Mouse (Mus musculus) macrophage (primary cell): ENCODE measurements around the gene Dhrs2. TPM values are rescaled to one million over a fixed set of nuclear protein-coding genes. Genes with fewer than 3 reads are reported as not detected.
A peak's percentile ranks its signal among the peaks of the same experiment; 100 is the strongest.

ENCODE experiments used
- H3K27ac ChIP-seq: fragments of 350-480 bp; formaldehyde crosslinking; 2 replicates; pipeline ENCODE4 v1.9.0; 2021
- H3K36me3 ChIP-seq: fragments of 350-480 bp; formaldehyde crosslinking; 2 replicates; pipeline ENCODE4 v1.9.0; 2021; ENCODE audit errors: inconsistent target
- H3K4me3 ChIP-seq: fragments of 350-480 bp; formaldehyde crosslinking; 2 replicates; pipeline ENCODE4 v1.9.0; 2021; ENCODE audit errors: inconsistent target
- H3K79me2 ChIP-seq: fragments of 350-480 bp; formaldehyde crosslinking; 2 replicates; pipeline ENCODE4 v1.9.0; 2021; ENCODE audit errors: inconsistent target
- WGBS: methylation state at CpG from one replicate; pipeline ENCODE4 v1.1.7; 2026; ENCODE audit warnings: inconsistent platforms; ENCODE audit not compliant: missing documents; 5-methylcytosine and 5-hydroxymethylcytosine counted together
- polyA plus RNA-seq: library from polyadenylated mRNA; stranded (reverse); fragments of 250-400 nt; gene quantifications from 3 replicates; pipeline ENCODE4 v1.2.4, GENCODE M21; 2018; ENCODE audit warnings: inconsistent platforms
- total RNA-seq, 78 experiments: library from RNA; depleted of rRNA; stranded (reverse); fragments of 250-400 nt; gene quantifications; 1 replicate in 9 of 78; 2 replicates in 24 of 78; 3 replicates in 43 of 78; 4 replicates in 2 of 78; pipeline ENCODE4 v1.2.4; 2018; ENCODE audit warnings: inconsistent platforms in 56 of 78

Dhrs2 gene
- total RNA-seq (2018; cell fraction: chromatin; rRNA removed), result not detected
- not detected for total RNA-seq (2018; cell fraction: cytosol; rRNA removed)
- total RNA-seq (2018; cell fraction: nucleus; rRNA removed), result not detected
- polyA plus RNA-seq, result not detected in 3 replicates

GRCm38 (mm10) chr14:55221707-55222106 lies at the start of gene Dhrs2:
Gene Dhrs2 (plus strand): TSS chr14:55222007.
- no peaks in the 10 kb centered on the region for H3K79me2 ChIP-seq
- H3K4me3 ChIP-seq, result no peak within 1 kb of the TSS
- no peak within 1 kb of the TSS for H3K27ac ChIP-seq
- no peaks in the 10 kb centered on the region for H3K36me3 ChIP-seq
- 96% methylated on average over 9 of the region's 9 CpGs for WGBS

GRCm38 (mm10) chr14:55174164-55174563 lies 47.6 kb upstream of the Dhrs2 start:
- no peak overlapping the region for H3K4me3 ChIP-seq
- 91% methylated on average over 6 of the region's 6 CpGs for WGBS
- no peaks in the 10 kb centered on the region for H3K36me3 ChIP-seq
- no peak overlapping the region for H3K27ac ChIP-seq
- H3K79me2 ChIP-seq, result no peaks in the 10 kb centered on the region

GRCm38 (mm10) chr14:55177274-55177673 lies 44.5 kb upstream of the Dhrs2 start:
- H3K79me2 ChIP-seq, result no peaks in the 10 kb centered on the region
- no peaks in the 10 kb centered on the region for H3K36me3 ChIP-seq
- no peak overlapping the region for H3K27ac ChIP-seq
- 24% methylated on average over 5 of the region's 5 CpGs for WGBS
- no peak overlapping the region for H3K4me3 ChIP-seq

GRCm38 (mm10) chr14:55180951-55181350 lies 40.9 kb upstream of the Dhrs2 start:
- WGBS, result 91% methylated on average over 3 of the region's 3 CpGs
- H3K79me2 ChIP-seq, result no peaks in the 10 kb centered on the region

GRCm38 (mm10) chr14:55183231-55183630 lies 38.6 kb upstream of the Dhrs2 start:
- Histone ChIP-seq H3K4me3 (no peak overlapping the region), H3K36me3 (no peaks in the 10 kb centered on the region), H3K79me2 (no peaks in the 10 kb centered on the region), H3K27ac (no peak overlapping the region)
- 94% methylated on average over 3 of the region's 3 CpGs for WGBS

More at GRCm38 (mm10) chr14:55180951-55181350, 40.9 kb upstream of the Dhrs2 start:
- Histone ChIP-seq H3K27ac (no peak overlapping the region), H3K4me3 (no peak overlapping the region), H3K36me3 (no peaks in the 10 kb centered on the region)

- Histone ChIP-seq H3K4me3 (no peak overlapping the region), H3K27ac (no peak overlapping the region), H3K79me2 (no peaks in the 10 kb centered on the region), H3K36me3 (no peaks in the 10 kb centered on the region)
- WGBS, result 100% methylated on average over 3 of the region's 3 CpGs
Measured at GRCm38 (mm10) chr14:55184640-55185145, 37.1 kb upstream of the Dhrs2 start.

GRCm38 (mm10) chr14:55188491-55188890 lies 33.3 kb upstream of the Dhrs2 start:
- no peaks in the 10 kb centered on the region for H3K79me2 ChIP-seq
- H3K36me3 ChIP-seq, result no peaks in the 10 kb centered on the region
- WGBS, result 3% methylated on average over 4 of the region's 4 CpGs
- no peak overlapping the region for H3K27ac ChIP-seq
- H3K4me3 ChIP-seq, result no peak overlapping the region

GRCm38 (mm10) chr14:55189351-55189769 lies 32.4 kb upstream of the Dhrs2 start:
- H3K4me3 ChIP-seq, result no peak overlapping the region
- no peaks in the 10 kb centered on the region for H3K36me3 ChIP-seq
- WGBS, result 91% methylated on average over 9 of the region's 9 CpGs
- H3K79me2 ChIP-seq, result no peaks in the 10 kb centered on the region
- no peak overlapping the region for H3K27ac ChIP-seq

- Histone ChIP-seq H3K27ac (no peak overlapping the region), H3K79me2 (no peaks in the 10 kb centered on the region), H3K36me3 (no peaks in the 10 kb centered on the region), H3K4me3 (no peak overlapping the region)
- 17% methylated on average over 8 of the region's 8 CpGs for WGBS
Measured at GRCm38 (mm10) chr14:55193354-55193753, 28.5 kb upstream of the Dhrs2 start.

GRCm38 (mm10) chr14:55193876-55194635 lies 27.8 kb upstream of the Dhrs2 start:
- Histone ChIP-seq H3K27ac (no peak overlapping the region), H3K79me2 (no peaks in the 10 kb centered on the region), H3K4me3 (peak overlapping the region; percentile 26), H3K36me3 (no peaks in the 10 kb centered on the region)
- 16% methylated on average over 14 of the region's 14 CpGs for WGBS

GRCm38 (mm10) chr14:55194786-55195185 lies 27.0 kb upstream of the Dhrs2 start:
- H3K4me3 ChIP-seq, result no peak overlapping the region
- no peaks in the 10 kb centered on the region for H3K79me2 ChIP-seq
- no peaks in the 10 kb centered on the region for H3K36me3 ChIP-seq
- no peak overlapping the region for H3K27ac ChIP-seq
- WGBS, result 87% methylated on average over 6 of the region's 6 CpGs

- no peaks in the 10 kb centered on the region for H3K36me3 ChIP-seq
- no peaks in the 10 kb centered on the region for H3K79me2 ChIP-seq
- WGBS, result 0% methylated on average over 2 of the region's 2 CpGs
- H3K4me3 ChIP-seq, result no peak overlapping the region
- H3K27ac ChIP-seq, result no peak overlapping the region
Measured at GRCm38 (mm10) chr14:55197121-55197520, 24.7 kb upstream of the Dhrs2 start.

GRCm38 (mm10) chr14:55198187-55198586 lies 23.6 kb upstream of the Dhrs2 start:
- no peak overlapping the region for H3K4me3 ChIP-seq
- no peaks in the 10 kb centered on the region for H3K36me3 ChIP-seq
- H3K27ac ChIP-seq, result no peak overlapping the region
- no peaks in the 10 kb centered on the region for H3K79me2 ChIP-seq
- WGBS, result 96% methylated on average over 2 of the region's 2 CpGs

- no peak overlapping the region for H3K27ac ChIP-seq
- no peaks in the 10 kb centered on the region for H3K36me3 ChIP-seq
- WGBS, result 100% methylated on average over 3 of the region's 3 CpGs
- H3K4me3 ChIP-seq, result no peak overlapping the region
- H3K79me2 ChIP-seq, result no peaks in the 10 kb centered on the region
Measured at GRCm38 (mm10) chr14:55204544-55204943, 17.3 kb upstream of the Dhrs2 start.

GRCm38 (mm10) chr14:55205045-55205750 lies 16.6 kb upstream of the Dhrs2 start:
- Histone ChIP-seq H3K4me3 (no peak overlapping the region), H3K79me2 (no peaks in the 10 kb centered on the region), H3K36me3 (no peaks in the 10 kb centered on the region), H3K27ac (no peak overlapping the region)
- WGBS, result 53% methylated on average over 3 of the region's 3 CpGs
